Mouse (Mus musculus): ENCODE measurements at regions not wholly inside any gene's neighbourhood (a gene's known extent, or its start where the extent isn't known, plus 50 kb on each side); places are given as distances from the start of the nearest gene placed in this dataset.

GRCm38 (mm10) chrX:7474831-7475230, 98.6 kb upstream of the Foxp3 start:
- intact Hi-C loops (cut with DNase I): loop anchor here (2.0 kb wide), 1 partner anchor 170 kb away; no protein-coding TSS in a partner anchor
- no peak for DNase-seq

DNA sequence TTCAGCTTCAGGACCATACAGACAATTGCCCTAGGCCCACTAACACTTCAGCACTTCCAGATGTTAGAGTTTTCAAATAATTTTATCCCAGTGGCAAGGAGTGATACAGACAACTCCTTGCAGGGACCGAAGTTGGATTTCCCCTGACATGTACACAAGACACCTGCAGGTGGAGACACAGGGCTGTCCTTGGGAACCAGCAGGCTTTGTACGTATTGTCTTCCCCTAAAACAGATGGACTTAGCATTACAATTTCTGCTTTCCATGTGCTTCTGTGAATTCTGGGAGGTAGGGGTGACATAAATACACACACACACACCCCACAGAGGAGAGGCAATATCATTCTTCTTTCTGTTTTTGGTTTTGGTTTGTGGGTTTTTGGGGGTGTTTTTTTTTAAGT, 98.2 kb upstream of the Usp27x start:
- peak in 1 of 2 experiments; percentile 2 for DNase-seq
- intact Hi-C loops (cut with DNase I): loop anchor here (2.0 kb wide), 2 partner anchors 171 to 221 kb away; no protein-coding TSS in a partner anchor

DNA sequence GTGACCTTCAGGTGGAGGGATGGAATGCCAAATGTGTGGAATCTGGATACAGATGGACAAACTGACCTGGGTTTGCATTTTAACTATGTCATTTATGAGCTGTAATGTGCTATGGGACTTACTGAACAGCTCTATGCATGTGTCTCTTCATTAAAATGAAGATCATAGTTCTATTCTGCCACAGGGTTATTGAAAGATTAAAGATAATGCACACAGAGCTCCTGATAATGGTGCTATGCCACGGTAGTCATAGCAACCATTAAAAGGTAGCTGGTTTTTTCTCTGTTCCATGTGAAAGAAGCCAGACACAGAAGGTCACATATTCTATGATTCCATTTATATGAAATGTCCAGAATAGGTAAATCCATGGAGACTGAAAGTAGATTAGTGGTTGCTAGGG, 94.2 kb upstream of the Usp27x start:
- no peak for DNase-seq
- intact Hi-C loops (cut with DNase I): no loop called here

- intact Hi-C loops (cut with DNase I): no loop called here
- DNase-seq: no peak
Measured at GRCm38 (mm10) chrX:7467985-7468384, 92.4 kb upstream of the Usp27x start.

GRCm38 (mm10) chrX:7456851-7457250, 81.2 kb upstream of the Usp27x start:
- intact Hi-C loops (cut with DNase I): no loop called here
- no peak for DNase-seq

- intact Hi-C loops (cut with DNase I): no loop called here
- no peak for DNase-seq
Measured at GRCm38 (mm10) chrX:7445035-7445434, 69.4 kb upstream of the Usp27x start.

DNA sequence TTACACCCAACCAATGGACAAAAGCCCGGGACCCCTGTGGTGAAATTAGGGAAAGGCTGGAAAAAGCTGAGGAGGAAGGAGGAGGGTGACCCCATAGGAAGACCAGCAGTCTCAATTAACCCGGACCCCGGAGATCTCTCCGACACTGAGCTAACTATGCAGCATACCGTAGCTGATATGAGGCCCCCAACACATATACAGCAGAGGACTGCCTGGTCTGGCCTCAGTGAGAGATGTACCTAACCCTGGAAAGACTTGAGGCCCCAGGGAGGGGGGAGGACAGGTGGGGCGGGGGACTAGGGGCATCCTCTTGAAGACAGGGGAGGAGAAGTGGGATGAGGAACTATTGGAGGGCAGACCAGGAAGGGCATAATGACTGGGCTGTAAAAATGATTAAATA, 69.0 kb upstream of the Usp27x start:
- no peak for DNase-seq
- intact Hi-C loops (cut with DNase I): no loop called here

- no peak for DNase-seq
- intact Hi-C loops (cut with DNase I): no loop called here
Measured at GRCm38 (mm10) chrX:7443996-7444421, 68.4 kb upstream of the Usp27x start.

GRCm38 (mm10) chrX:7435375-7436042, 59.9 kb upstream of the Usp27x start:
- no peak for DNase-seq
- intact Hi-C loops (cut with DNase I): no loop called here

GRCm38 (mm10) chrX:7434268-7434667, 58.6 kb upstream of the Usp27x start:
- DNase-seq: no peak
- intact Hi-C loops (cut with DNase I): no loop called here

DNA sequence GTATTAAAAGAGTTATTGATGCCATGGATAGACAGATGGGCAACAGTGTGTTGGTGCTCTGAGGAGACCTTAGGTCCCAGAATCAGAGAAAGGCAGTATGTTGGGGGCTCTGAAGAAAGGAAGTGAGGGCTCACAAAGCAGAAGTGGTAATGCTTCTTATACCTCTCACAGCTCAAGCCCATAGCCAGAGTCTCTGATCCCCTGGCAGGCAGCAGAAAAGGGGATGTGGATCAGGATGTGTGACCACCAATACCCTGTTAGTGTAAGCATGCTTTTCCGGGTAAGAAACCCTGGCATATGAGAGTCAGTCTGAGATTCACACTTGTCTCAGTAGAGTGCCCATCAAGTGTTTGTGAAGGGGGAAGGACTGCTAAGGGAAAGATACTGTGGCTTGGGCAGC, 54.8 kb upstream of the Usp27x start:
- intact Hi-C loops (cut with DNase I): no loop called here
- DNase-seq: no peak

DNA sequence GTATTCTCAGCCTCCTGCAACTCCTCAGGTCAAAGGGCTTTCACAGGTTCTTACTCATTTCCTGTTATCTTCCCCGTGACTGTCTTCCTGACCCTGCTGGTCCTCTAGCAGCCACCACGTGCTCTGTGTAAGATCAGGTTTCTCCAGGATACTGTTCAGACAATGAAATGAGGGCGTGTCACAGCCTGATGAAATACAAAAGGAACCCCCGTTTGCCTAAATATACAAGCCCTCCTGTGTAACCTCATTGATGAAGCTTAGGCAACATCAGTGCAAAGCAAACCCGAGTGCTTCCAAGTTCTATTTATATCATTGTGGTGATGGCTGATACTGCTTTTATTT, 53.9 kb upstream of the Usp27x start:
- no peak for DNase-seq
- intact Hi-C loops (cut with DNase I): no loop called here

DNA sequence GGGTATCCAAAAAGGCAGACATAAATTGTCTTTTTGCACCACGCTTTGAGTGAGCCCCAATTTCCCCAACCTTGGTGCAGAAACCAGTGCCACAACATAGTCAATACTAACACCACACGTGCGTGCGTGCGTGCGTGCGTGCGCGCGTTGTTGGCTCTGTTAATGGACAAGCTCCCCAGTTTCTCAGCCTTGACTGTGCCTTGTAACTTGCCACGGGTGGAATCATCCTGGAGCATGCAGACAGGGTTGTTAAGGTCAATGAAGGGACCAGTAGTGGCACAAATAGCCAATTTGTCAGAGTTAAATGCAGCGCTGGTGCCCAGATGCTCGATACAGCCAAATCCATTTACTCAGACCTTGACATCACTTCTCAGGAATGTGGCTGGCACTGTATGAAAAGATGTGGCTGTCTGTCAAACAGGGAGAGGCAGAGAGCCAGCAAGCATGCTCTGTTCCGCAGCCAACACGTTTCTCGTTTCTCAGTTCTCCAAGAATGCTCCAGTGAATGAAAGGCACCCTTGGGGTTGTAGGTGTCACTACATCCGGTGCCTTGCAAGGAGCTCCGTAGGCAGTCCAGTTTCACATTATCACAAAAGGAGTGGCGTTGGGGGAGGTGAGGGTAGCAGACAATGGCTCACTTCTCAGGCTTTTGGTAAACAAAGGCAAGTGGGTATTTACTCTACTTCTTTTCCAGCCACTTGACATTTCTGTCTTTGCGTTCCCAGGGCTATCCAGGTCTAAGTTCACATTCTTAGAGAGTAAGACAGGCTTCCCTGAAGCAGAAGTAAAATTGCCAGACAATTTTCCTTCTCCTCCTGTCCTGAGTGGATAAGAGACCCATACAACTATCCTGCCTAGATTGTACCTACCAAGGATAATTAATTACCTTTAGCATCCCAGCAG, 53.2 kb upstream of the Usp27x start:
- intact Hi-C loops (cut with DNase I): no loop called here
- DNase-seq: peak; percentile 8 to 18

All from heart, postnatal 36 days (tissue).